Mouse (Mus musculus) C2C12 (cell line): Measurements from ENCODE around the gene Ifit1bl1.

ENCODE experiments used
- CEBPB ChIP-seq: IDR thresholded peaks from one replicate; pipeline ENCODE4 v1.6.1; 2011; ENCODE audit warnings: low read depth, mild to moderate bottlenecking, control low read depth, moderate library complexity
- CTCF ChIP-seq: IDR thresholded peaks from one replicate; pipeline ENCODE4 v1.5.1; 2011; ENCODE audit not compliant: control insufficient read depth, insufficient read depth, insufficient read length
- MAX ChIP-seq: IDR thresholded peaks from one replicate; pipeline ENCODE4 v1.6.1; 2011; ENCODE audit warnings: mild to moderate bottlenecking, control low read depth
- MYOD1 ChIP-seq: IDR thresholded peaks from one replicate; pipeline ENCODE4 v1.6.1; 2011; ENCODE audit warnings: low read depth; ENCODE audit not compliant: control insufficient read depth, insufficient read length
- MYOG ChIP-seq: IDR thresholded peaks from one replicate; pipeline ENCODE4 v1.6.1; 2011; ENCODE audit not compliant: control insufficient read depth, insufficient read length; ENCODE audit errors: extremely low read depth
- USF1 ChIP-seq: IDR thresholded peaks from one replicate; pipeline ENCODE4 v1.6.1; 2011; ENCODE audit warnings: low read depth, mild to moderate bottlenecking, control low read depth, moderate library complexity

DNA sequence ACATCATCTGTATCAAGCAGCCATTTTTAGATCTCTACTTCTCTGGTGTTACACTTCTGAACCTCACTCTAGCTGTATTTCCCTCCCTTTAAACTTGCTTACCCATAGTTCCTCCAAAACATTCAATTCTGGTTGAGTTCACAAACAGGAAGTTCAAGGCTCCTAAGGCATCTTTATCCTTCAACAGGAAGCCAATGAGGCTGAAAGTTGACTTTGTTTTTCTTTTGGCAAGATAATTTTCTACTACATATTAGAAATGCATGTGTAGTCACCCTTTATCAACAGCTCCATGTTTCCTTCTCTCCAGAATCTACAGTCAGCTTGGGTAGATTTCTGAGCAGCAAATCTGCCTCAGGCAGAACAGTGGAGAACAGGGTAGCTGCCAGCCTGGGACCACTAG, 39.2 kb downstream of the Ifit1bl1 start:
- TF ChIP-seq CTCF (no peak), MAX (no peak), CEBPB (no peak), MYOG (no peak), MYOD1 (no peak), USF1 (no peak)
